Mouse (Mus musculus) heart, adult 2 months (tissue): ENCODE data around the gene Syt11.
"Not testable (repeated sequence)": the region's sequence is repeated elsewhere in the genome, so short reads cannot be mapped to it uniquely, and the experiment has no call there.

ENCODE experiments used
- CTCF ChIP-seq: fragments of 200-600 bp; IDR thresholded peaks from 2 replicates; pipeline ENCODE4 v1.8.1; 2022; ENCODE audit warnings: antibody characterized with exemption, mild to moderate bottlenecking, moderate library complexity
- POLR2A ChIP-seq: fragments of 200-500 bp; IDR thresholded peaks from 2 replicates; pipeline ENCODE4 v1.6.1; 2011; ENCODE audit warnings: mild to moderate bottlenecking, low read depth, low read length, control low read depth; ENCODE audit not compliant: insufficient read depth

DNA sequence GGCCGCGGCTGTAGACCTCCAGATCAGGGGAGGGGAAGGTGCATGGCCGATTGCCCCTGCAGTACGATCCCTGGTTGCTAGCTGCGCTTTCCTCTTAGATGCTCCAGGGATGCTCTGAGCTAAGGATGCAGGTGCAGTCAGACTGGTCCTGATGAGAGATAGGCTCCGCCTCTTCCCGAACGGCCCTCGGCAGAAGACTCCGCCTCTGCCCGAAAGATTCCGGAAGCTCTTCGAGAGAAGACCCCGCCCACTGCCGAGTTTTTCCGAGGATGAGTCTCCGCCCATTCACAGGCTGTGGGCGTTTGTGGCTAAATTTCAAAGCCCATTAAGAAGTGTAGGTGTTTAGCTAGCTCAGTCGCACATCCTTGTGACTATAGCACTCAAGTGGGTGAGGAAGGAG, 2.6 kb downstream of the Syt11 start:
- TF ChIP-seq CTCF, POLR2A: not testable (repeated sequence)
